Mouse (Mus musculus): ENCODE measurements at regions not wholly inside any gene's neighbourhood (a gene's known extent, or its start where the extent isn't known, plus 50 kb on each side); places are given as distances from the start of the nearest gene placed in this dataset.

DNA sequence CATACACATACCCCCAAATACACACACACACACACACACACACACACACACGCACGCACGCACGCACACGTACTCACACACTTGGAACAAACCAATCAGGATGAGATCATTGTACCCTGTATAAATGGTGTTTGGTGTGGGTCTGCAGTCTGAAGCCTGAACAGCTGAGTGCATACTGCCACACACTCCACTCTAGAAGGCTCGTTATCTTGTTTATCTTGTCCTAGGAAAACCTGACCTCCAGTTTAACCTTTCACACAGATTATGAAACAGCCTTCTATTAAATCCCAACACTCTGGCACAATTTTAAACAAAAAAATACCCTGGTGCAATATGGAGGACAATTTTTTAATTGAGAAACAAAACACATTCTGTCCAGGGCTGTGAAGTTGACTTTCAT, 649.9 kb upstream of the Tbl1xr1 start:
- 80% methylated on average over 6 of the region's 6 CpGs for WGBS

GRCm38 (mm10) chr3:21427408-21428031, 648.9 kb upstream of the Tbl1xr1 start:
- TF ChIP-seq EP300 (IDR thresholded peaks at IDR 0.05; ENCODE audit: low read depth) (no peak), CTCF (IDR thresholded peaks at IDR 0.05; ENCODE audit: low read depth) (no peak)
- H3K27ac ChIP-seq (ENCODE audit: low read depth), result no peak overlapping the region; the same call in 1 of the 2 replicates

More for the DNA sequence above, 649.9 kb upstream of the Tbl1xr1 start:
- Histone ChIP-seq H3K4me1 (ENCODE audit: control insufficient read depth, insufficient read depth) (peaks cover 11% of the 10 kb centered on the region; the same call in 1 of the 2 replicates), H3K4me3 (ENCODE audit: low read depth, low read length) (no peak overlapping the region), H3K36me3 (replicated peaks; ENCODE audit: control insufficient read depth, insufficient read depth, low read length) (no peaks in the 10 kb centered on the region), H3K9me3 (replicated peaks; ENCODE audit: control insufficient read depth, low read length) (no peaks in the 10 kb centered on the region), H3K27ac (ENCODE audit: low read depth) (no peak overlapping the region), H3K9ac (replicated peaks; ENCODE audit: low read depth, low read length) (no peak overlapping the region), H3K27me3 (ENCODE audit: control insufficient read depth, insufficient read depth, low read length) (no peaks in the 10 kb centered on the region), H3K4me2 (ENCODE audit: low read depth, low read length) (no peak overlapping the region)
- TF ChIP-seq EP300 (IDR thresholded peaks at IDR 0.05; ENCODE audit: low read depth), result no peak
- TF ChIP-seq CTCF (IDR thresholded peaks at IDR 0.05; ENCODE audit: low read depth), result no peak
- no peak for ATAC-seq (ENCODE audit: insufficient read depth, low read depth)
- DNase-seq (ENCODE audit: low spot score), result no peak

DNA sequence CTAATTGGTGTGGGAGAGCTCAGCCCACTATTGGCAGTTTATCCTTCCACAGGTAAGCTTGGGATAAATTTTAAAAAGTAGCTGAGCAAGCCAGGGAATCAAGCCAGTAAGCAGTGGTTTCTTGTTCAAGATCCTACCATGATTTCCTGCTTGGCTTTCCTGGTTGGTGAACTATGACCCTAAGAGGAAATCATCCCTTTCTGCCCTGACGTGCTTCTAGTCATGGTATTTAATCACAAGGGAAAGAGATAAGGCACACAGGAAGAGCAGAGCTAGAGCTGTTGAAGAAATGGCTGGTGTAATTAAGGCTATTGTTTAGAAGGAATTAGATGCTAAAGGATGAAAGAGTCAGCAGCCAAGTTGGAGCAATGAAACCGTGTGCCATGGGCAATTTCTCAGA, 648.3 kb upstream of the Tbl1xr1 start:
- no peak overlapping the region for H3K4me2 ChIP-seq (ENCODE audit: low read depth, low read length)
- no peak overlapping the region for H3K9ac ChIP-seq (replicated peaks; ENCODE audit: low read depth, low read length)
- no peak for TF ChIP-seq EP300 (IDR thresholded peaks at IDR 0.05; ENCODE audit: low read depth)
- H3K27me3 ChIP-seq (ENCODE audit: control insufficient read depth, insufficient read depth, low read length), result no peaks in the 10 kb centered on the region
- H3K4me1 ChIP-seq (ENCODE audit: control insufficient read depth, insufficient read depth), result peaks cover 11% of the 10 kb centered on the region; the same call in 1 of the 2 replicates
- no peak overlapping the region; the same call in 1 of the 2 replicates for H3K27ac ChIP-seq (ENCODE audit: low read depth)
- ATAC-seq (ENCODE audit: insufficient read depth, low read depth) (0 out of 2 replicates have a peak, but pooled peaks have one; percentile 27), DNase-seq (ENCODE audit: low spot score) (no peak)
- WGBS, result 29% methylated on average over 2 of the region's 2 CpGs
- no peak overlapping the region for H3K4me3 ChIP-seq (ENCODE audit: low read depth, low read length)
- no peaks in the 10 kb centered on the region for H3K9me3 ChIP-seq (replicated peaks; ENCODE audit: control insufficient read depth, low read length)
- no peaks in the 10 kb centered on the region for H3K36me3 ChIP-seq (replicated peaks; ENCODE audit: control insufficient read depth, insufficient read depth, low read length)

More at GRCm38 (mm10) chr3:21427408-21428031, 648.9 kb upstream of the Tbl1xr1 start:
- Histone ChIP-seq H3K9ac (replicated peaks; ENCODE audit: low read depth, low read length) (no peak overlapping the region), H3K27me3 (ENCODE audit: control insufficient read depth, insufficient read depth, low read length) (no peaks in the 10 kb centered on the region), H3K36me3 (replicated peaks; ENCODE audit: control insufficient read depth, insufficient read depth, low read length) (no peaks in the 10 kb centered on the region), H3K4me3 (ENCODE audit: low read depth, low read length) (no peak overlapping the region), H3K9me3 (replicated peaks; ENCODE audit: control insufficient read depth, low read length) (no peaks in the 10 kb centered on the region), H3K4me1 (ENCODE audit: control insufficient read depth, insufficient read depth) (peaks cover 11% of the 10 kb centered on the region; the same call in 1 of the 2 replicates), H3K4me2 (ENCODE audit: low read depth, low read length) (no peak overlapping the region)
- 44% methylated on average over 6 of the region's 6 CpGs for WGBS
- ATAC-seq (ENCODE audit: insufficient read depth, low read depth) (no peak), DNase-seq (ENCODE audit: low spot score) (no peak)

- DNase-seq (ENCODE audit: low spot score) (no peak), ATAC-seq (ENCODE audit: insufficient read depth, low read depth) (no peak)
- no peak overlapping the region for H3K4me3 ChIP-seq (ENCODE audit: low read depth, low read length)
- TF ChIP-seq EP300 (IDR thresholded peaks at IDR 0.05; ENCODE audit: low read depth), result no peak
- no peak for TF ChIP-seq CTCF (IDR thresholded peaks at IDR 0.05; ENCODE audit: low read depth)
- H3K9me3 ChIP-seq (replicated peaks; ENCODE audit: control insufficient read depth, low read length), result no peaks in the 10 kb centered on the region
- no peak overlapping the region for H3K9ac ChIP-seq (replicated peaks; ENCODE audit: low read depth, low read length)
- no peaks in the 10 kb centered on the region for H3K36me3 ChIP-seq (replicated peaks; ENCODE audit: control insufficient read depth, insufficient read depth, low read length)
- H3K27ac ChIP-seq (ENCODE audit: low read depth), result no peak overlapping the region
- 69% methylated on average over 4 of the region's 4 CpGs for WGBS
- no peaks in the 10 kb centered on the region for H3K27me3 ChIP-seq (ENCODE audit: control insufficient read depth, insufficient read depth, low read length)
- H3K4me2 ChIP-seq (ENCODE audit: low read depth, low read length), result no peak overlapping the region
- no peaks in the 10 kb centered on the region for H3K4me1 ChIP-seq (ENCODE audit: control insufficient read depth, insufficient read depth)
Observed at GRCm38 (mm10) chr3:21464245-21464644, 612.2 kb upstream of the Tbl1xr1 start.

DNA sequence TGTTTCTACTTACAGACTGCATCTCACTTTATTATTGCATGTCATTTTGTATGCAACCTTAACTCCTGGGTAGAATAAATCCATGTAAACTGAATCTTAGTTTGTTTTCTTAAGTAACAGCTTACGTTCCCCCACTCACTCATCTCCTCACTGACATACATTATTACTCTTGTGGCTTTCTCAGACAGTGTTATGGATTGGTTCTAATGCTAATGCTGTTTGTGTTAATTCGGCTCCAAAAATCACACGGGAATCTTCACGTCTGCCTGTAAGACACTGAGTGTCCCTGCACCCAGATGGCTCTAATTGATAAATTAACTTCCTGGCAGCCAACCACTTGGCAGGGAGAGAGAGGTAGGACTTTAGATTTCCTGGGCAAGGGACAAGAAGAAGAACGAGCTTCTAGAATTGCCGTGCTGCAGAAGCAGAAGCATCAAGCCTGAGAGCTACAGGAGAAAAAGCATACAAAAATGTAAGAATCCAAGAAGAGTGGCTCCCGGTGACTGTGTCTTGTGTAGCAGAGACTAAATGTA, 610.3 kb upstream of the Tbl1xr1 start:
- no peaks in the 10 kb centered on the region for H3K36me3 ChIP-seq (replicated peaks; ENCODE audit: control insufficient read depth, insufficient read depth, low read length)
- DNase-seq (ENCODE audit: low spot score) (no peak), ATAC-seq (ENCODE audit: insufficient read depth, low read depth) (no peak)
- no peak overlapping the region for H3K9ac ChIP-seq (replicated peaks; ENCODE audit: low read depth, low read length)
- H3K4me2 ChIP-seq (ENCODE audit: low read depth, low read length), result no peak overlapping the region
- no peak overlapping the region for H3K27ac ChIP-seq (ENCODE audit: low read depth)
- 54% methylated on average over 7 of the region's 7 CpGs for WGBS
- TF ChIP-seq CTCF (IDR thresholded peaks at IDR 0.05; ENCODE audit: low read depth) (no peak), EP300 (IDR thresholded peaks at IDR 0.05; ENCODE audit: low read depth) (no peak)
- H3K27me3 ChIP-seq (ENCODE audit: control insufficient read depth, insufficient read depth, low read length), result no peaks in the 10 kb centered on the region
- no peak overlapping the region for H3K4me3 ChIP-seq (ENCODE audit: low read depth, low read length)
- no peaks in the 10 kb centered on the region for H3K9me3 ChIP-seq (replicated peaks; ENCODE audit: control insufficient read depth, low read length)
- H3K4me1 ChIP-seq (ENCODE audit: control insufficient read depth, insufficient read depth), result no peaks in the 10 kb centered on the region

All from heart, postnatal 0 days (tissue).